Comparison of ENCODE assay signal across 8 mouse cellular contexts in genomic region chr10:18318916-18319481, GRCm38 (mm10). TPM values are rescaled to one million over a fixed set of nuclear protein-coding genes. Genes with fewer than 3 reads are reported as not detected.
DNase-seq lines count a peak whose midpoint lies in the region; ATAC-seq and TF ChIP-seq lines count a peak whose summit lies in the region.

Gene Nhsl1, plus strand, starts transcription at chr10:18318985.

- no peaks in the 10 kb centered on the region for H3K9me3 ChIP-seq in ES-E14 (ENCODE audit: control insufficient read depth, insufficient read depth, low read depth, low read length)

- peaks cover 4% of the 10 kb centered on the region in 2 experiments; a peak in 3 of 4 replicates for H3K4me1 ChIP-seq in ES-E14 (ENCODE audit: control insufficient read depth in 2 of 2, insufficient read depth in 2 of 2, low read length in 2 of 2, poor library complexity in 1 of 2)

- H3K36me3 ChIP-seq in ES-E14 (ENCODE audit: control insufficient read depth, insufficient read depth, low read length, poor library complexity, severe bottlenecking) = no peaks in the 10 kb centered on the region

- DNase-seq in ES-E14 (ENCODE audit: low read depth, low spot score) = no peak
- peak; percentile 58 for DNase-seq in brain, embryonic 14.5 days (ENCODE audit: low read depth)
- DNase-seq in forelimb bud, embryonic 11.5 days (ENCODE audit: low read depth, low spot score) = peak; percentile 44
- DNase-seq in layer of hippocampus, postnatal 10 days (ENCODE audit: low spot score in 2 of 2) = peak; percentile 50 to 71
- peak; percentile 74 for DNase-seq in lung, postnatal 10 days
- peak; percentile 41 for DNase-seq in retina, postnatal 7 days (ENCODE audit: low read depth, low spot score)
- DNase-seq in urinary bladder, postnatal 25 days (ENCODE audit: low spot score) = peak; percentile 62

- peak; percentile 49 to 51; a peak in 2 of 4 replicates for ATAC-seq in hematopoietic stem cell, adult 5-6 weeks (replicated peaks in 1 of 2; ENCODE audit: insufficient read depth in 1 of 2, low FRiP score in 2 of 2, low TSS enrichment in 1 of 2, low read depth in 1 of 2, poor library complexity in 2 of 2, severe bottlenecking in 2 of 2)

- H3K4me3 ChIP-seq in ES-E14 (ENCODE audit: insufficient read depth in 1 of 2, low read depth in 1 of 2, low read length in 2 of 2, poor library complexity in 1 of 2, severe bottlenecking in 1 of 2) = peak within 1 kb of the TSS; percentile 70 to 76

- H3K27ac ChIP-seq in ES-E14 (ENCODE audit: insufficient read depth, low read depth, low read length, poor library complexity, severe bottlenecking) = no peak within 1 kb of the TSS

- no peak for TF ChIP-seq POLR2A in brain, embryonic 14.5 days (IDR thresholded peaks at IDR 0.05; ENCODE audit: borderline replicate concordance, extremely low read depth, insufficient read depth, insufficient read length, poor library complexity, severe bottlenecking)

- TF ChIP-seq CTCF in brain, embryonic 14.5 days (IDR thresholded peaks at IDR 0.05; ENCODE audit: borderline replicate concordance, extremely low read depth, insufficient read depth, insufficient read length) = peak; percentile 46; the same call in 1 of the 2 replicates

- in situ Hi-C loops in ES-E14 (cut with MboI; ENCODE audit: low sequenced_read_pairs in 2 of 2, unreplicated experiment in 2 of 2) = no loop called here

- H3K9ac ChIP-seq in ES-E14 (ENCODE audit: insufficient read depth, low read depth, low read length, poor library complexity, severe bottlenecking) = peak within 1 kb of the TSS; percentile 73

TF ChIP-seq in ES-E14, 5 proteins besides CTCF, POLR2A, EP300 and RAD21:
- TF ChIP-seq CHD2 (IDR thresholded peaks at IDR 0.05; ENCODE audit: low read depth, low read length) = no peak
- no peak for TF ChIP-seq ZNF384 (IDR thresholded peaks at IDR 0.05; ENCODE audit: low read depth, low read length)
- no peak for TF ChIP-seq HCFC1 (IDR thresholded peaks at IDR 0.05; ENCODE audit: borderline replicate concordance, insufficient read depth, low read length)
- TF ChIP-seq ZC3H11A (IDR thresholded peaks at IDR 0.05; ENCODE audit: borderline replicate concordance, low read depth, low read length) = no peak
- TF ChIP-seq MAFK (IDR thresholded peaks at IDR 0.05; ENCODE audit: insufficient read depth, low read depth, low read length) = no peak
TF ChIP-seq in ES-E14: peak in this region for 0.

RNA-seq across cellular contexts. Expression of gene Nhsl1, which starts in this region (rescaled TPM):
- total RNA-seq in ES-E14 (2012; rRNA removed) = 5.5 and 7.7 TPM in 2 replicates
- polyA plus RNA-seq in brain, embryonic 14.5 days (2012; rRNA removed) = 22.4 and 32.2 TPM in 2 replicates
- 2.6 and 5.4 TPM in 2 replicates for total RNA-seq in hematopoietic stem cell, adult 5-6 weeks (2017)
- 10 to 100 TPM; 62.0 to 66.6 TPM for total RNA-seq in layer of hippocampus, postnatal 10 days (2021)
